Comparison of ENCODE assay signal across 8 mouse cellular contexts in the genomic region with DNA sequence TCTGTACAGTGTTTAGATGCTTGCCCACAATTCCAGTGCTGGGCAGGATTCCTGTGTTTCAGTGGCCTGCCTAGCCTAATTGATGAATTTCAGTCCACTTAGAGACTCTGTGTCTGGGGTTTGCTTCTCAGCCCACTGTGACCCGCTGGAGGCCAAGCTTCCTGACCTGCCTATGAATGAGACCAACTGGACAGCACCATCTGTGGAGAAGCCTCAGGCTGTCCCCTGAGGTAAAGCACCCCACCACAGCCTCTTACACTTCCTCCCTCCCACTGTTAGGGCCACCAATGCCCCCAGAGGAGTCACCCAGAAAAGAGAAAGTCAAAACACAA. TPM values are rescaled to one million over a fixed set of nuclear protein-coding genes. Genes with fewer than 3 reads are reported as not detected.
DNase-seq lines count a peak whose midpoint lies in the region; ATAC-seq and TF ChIP-seq lines count a peak whose summit lies in the region.

No protein-coding gene starts in this region.

- H3K36me3 ChIP-seq in heart, embryonic 16.5 days (ENCODE audit: control insufficient read depth, insufficient read depth) = no peaks in the 10 kb centered on the region
- no peaks in the 10 kb centered on the region for H3K36me3 ChIP-seq in hindbrain, embryonic 10.5 days
- no peaks in the 10 kb centered on the region for H3K36me3 ChIP-seq in midbrain, embryonic 10.5 days

- WGBS in heart, embryonic 16.5 days = 21% methylated on average over 1 of the region's 1 CpGs
- WGBS in hindbrain, embryonic 10.5 days = 44% methylated on average over 1 of the region's 1 CpGs
- WGBS in midbrain, embryonic 10.5 days = 50% methylated on average over 1 of the region's 1 CpGs

- no peak for TF ChIP-seq CTCF in bone marrow macrophage, adult 2 months (IDR thresholded peaks at IDR 0.05; ENCODE audit: low read depth, low read length)

- no peak for TF ChIP-seq POLR2A in bone marrow macrophage, adult 2 months (IDR thresholded peaks at IDR 0.05; ENCODE audit: borderline replicate concordance, low read depth, low read length)

- H3K9ac ChIP-seq in heart, embryonic 16.5 days (ENCODE audit: low read length) = peak overlapping the region; percentile 61

- ATAC-seq in heart, embryonic 16.5 days (replicated peaks; ENCODE audit: extremely low read depth, insufficient read depth, low FRiP score) = no peak
- no peak for ATAC-seq in inflammation-experienced regulatory T-cells, adult 6 months

- H3K27ac ChIP-seq in heart, embryonic 16.5 days (ENCODE audit: low read length) = peak overlapping the region; percentile 1; the same call in 1 of the 2 replicates
- peak overlapping the region; percentile 17; the same call in 1 of the 2 replicates for H3K27ac ChIP-seq in bone marrow macrophage, adult 2 months (ENCODE audit: insufficient read depth, low read depth, low read length)
- peak overlapping the region; percentile 86 for H3K27ac ChIP-seq in hindbrain, embryonic 10.5 days
- H3K27ac ChIP-seq in midbrain, embryonic 10.5 days (replicated peaks) = peak overlapping the region; percentile 82

- no peak for DNase-seq in heart, adult 8-10 months (ENCODE audit: low spot score)
- DNase-seq in hindbrain, embryonic 10.5 days (ENCODE audit: low spot score) = no peak
- no peak for DNase-seq in midbrain, embryonic 10.5 days (ENCODE audit: low spot score)
- no peak for DNase-seq in Muller cell, postnatal 12 days (ENCODE audit: inconsistent ontology term)
- DNase-seq in left cerebral cortex, postnatal 4 days = no peak

- no peaks in the 10 kb centered on the region for H3K27me3 ChIP-seq in heart, embryonic 16.5 days (ENCODE audit: control insufficient read depth, insufficient read depth, low read length)
- H3K27me3 ChIP-seq in hindbrain, embryonic 10.5 days (ENCODE audit: insufficient read depth, poor library complexity, severe bottlenecking) = no peaks in the 10 kb centered on the region
- H3K27me3 ChIP-seq in midbrain, embryonic 10.5 days (ENCODE audit: low read depth, poor library complexity, severe bottlenecking) = no peaks in the 10 kb centered on the region

- peak overlapping the region; percentile 59 for H3K4me2 ChIP-seq in heart, embryonic 16.5 days (ENCODE audit: low read depth, low read length)

- H3K4me3 ChIP-seq in heart, embryonic 16.5 days (ENCODE audit: low read length) = peak overlapping the region; percentile 42
- peak overlapping the region; percentile 48 for H3K4me3 ChIP-seq in bone marrow macrophage, adult 2 months (ENCODE audit: insufficient read depth, low read length)
- peak overlapping the region; percentile 51 for H3K4me3 ChIP-seq in hindbrain, embryonic 10.5 days
- H3K4me3 ChIP-seq in midbrain, embryonic 10.5 days = peak overlapping the region; percentile 50

- 0 out of 2 replicates have a peak, but pooled peaks cover 2% of the 10 kb centered on the region for H3K4me1 ChIP-seq in heart, embryonic 16.5 days (ENCODE audit: control insufficient read depth, insufficient read depth, low read length)
- peaks cover 5% of the 10 kb centered on the region for H3K4me1 ChIP-seq in bone marrow macrophage, adult 2 months (ENCODE audit: control insufficient read depth, insufficient read depth, low read length)
- H3K4me1 ChIP-seq in hindbrain, embryonic 10.5 days (replicated peaks) = peaks cover 19% of the 10 kb centered on the region
- H3K4me1 ChIP-seq in midbrain, embryonic 10.5 days = peaks cover 19% of the 10 kb centered on the region

- intact Hi-C loops in left cerebral cortex, postnatal 4 days (cut with DNase I) = no loop called here

- H3K9me3 ChIP-seq in heart, embryonic 16.5 days (replicated peaks; ENCODE audit: control insufficient read depth, low read length) = 0 out of 2 replicates have a peak, but pooled peaks cover 3% of the 10 kb centered on the region
- peaks cover 7% of the 10 kb centered on the region; the same call in 1 of the 2 replicates for H3K9me3 ChIP-seq in hindbrain, embryonic 10.5 days
- peaks cover 15% of the 10 kb centered on the region; the same call in 1 of the 2 replicates for H3K9me3 ChIP-seq in midbrain, embryonic 10.5 days (replicated peaks)

RNA-seq across cellular contexts. Expression of gene Hsf2bp, which starts 54.8 kb away (rescaled TPM):
- polyA plus RNA-seq in heart, embryonic 16.5 days (2015; fragmentation: Nextera tagmentation; extraction: Ambion mirVana) = 0.13 and 0.20 TPM in 2 replicates
- total RNA-seq in heart, adult 8-10 months (2022) = 1 to 10 TPM; 1.3 to 3.0 (median 2.2) TPM
- 0.55 TPM in 1 of 2 replicates, not detected in the other for polyA plus RNA-seq in bone marrow macrophage, adult 2 months (2012; ENCODE audit: insufficient read depth, insufficient read length, missing spikeins)
- polyA plus RNA-seq in hindbrain, embryonic 10.5 days (2016; fragmentation: Nextera tagmentation; extraction: Ambion mirVana) = 0.30 and 0.37 TPM in 2 replicates
- 0.47 and 0.68 TPM in 2 replicates for polyA plus RNA-seq in midbrain, embryonic 10.5 days (2016; fragmentation: Nextera tagmentation; extraction: Ambion mirVana)
- 1 to 10 TPM; 1.4 to 1.6 TPM for total RNA-seq in left cerebral cortex, postnatal 4 days (2021)
- 1 to 10 TPM in 2 of 3 experiments, under 1 TPM in 1; 0.57 to 5.1 (median 3.2) TPM for polyA plus RNA-seq in inflammation-experienced regulatory T-cells, adult 6 months (2017; shearing (Covaris generic))

RNA-seq across cellular contexts. Expression of gene Rrp1b, which starts 55.1 kb away (rescaled TPM):
- 27.0 and 32.3 TPM in 2 replicates for polyA plus RNA-seq in heart, embryonic 16.5 days (2015; fragmentation: Nextera tagmentation; extraction: Ambion mirVana)
- total RNA-seq in heart, adult 8-10 months (2022) = 1 to 10 TPM; 5.4 to 9.0 (median 7.5) TPM
- 9.6 and 11.2 TPM in 2 replicates for polyA plus RNA-seq in bone marrow macrophage, adult 2 months (2012; ENCODE audit: insufficient read depth, insufficient read length, missing spikeins)
- polyA plus RNA-seq in hindbrain, embryonic 10.5 days (2016; fragmentation: Nextera tagmentation; extraction: Ambion mirVana) = 73.4 and 99.0 TPM in 2 replicates
- 86.1 and 102 TPM in 2 replicates for polyA plus RNA-seq in midbrain, embryonic 10.5 days (2016; fragmentation: Nextera tagmentation; extraction: Ambion mirVana)
- 10 to 100 TPM; 33.1 to 39.1 TPM for total RNA-seq in left cerebral cortex, postnatal 4 days (2021)
- polyA plus RNA-seq in inflammation-experienced regulatory T-cells, adult 6 months (2017; shearing (Covaris generic)) = 10 to 100 TPM; 59.8 to 76.9 (median 64.4) TPM

Comparison
In these comparisons a context has a peak if more than half of its experiments do, and no peak if none do; other contexts are left out.
1. H3K27ac ChIP-seq: peak in every context shown above with its lines; median percentile 86 in hindbrain, embryonic 10.5 days; 82 in midbrain, embryonic 10.5 days; 17 in bone marrow macrophage, adult 2 months; 1 in heart, embryonic 16.5 days.